Mouse (Mus musculus): Measurements from ENCODE around the gene A030005L19Rik. TPM values are rescaled to one million over a fixed set of nuclear protein-coding genes. Genes with fewer than 3 reads are reported as not detected.

The A030005L19Rik gene
- total RNA-seq, 2 experiments from 2014 or later = 0.58 to 1.1 TPM

Other genes with a start within 250 kb of the A030005L19Rik start
- 100 to 1,000 TPM; 272 to 287 TPM for gene Mff, start 188.4 kb upstream of the A030005L19Rik start, total RNA-seq (2021)
- not detected for gene Tm4sf20, start 144.9 kb upstream of the A030005L19Rik start, total RNA-seq (2021)
- gene Gm47791, start 142.1 kb upstream of the A030005L19Rik start, total RNA-seq (2021) = not detected
- 10 to 100 TPM; 80.2 to 85.8 TPM for gene Agfg1, start 73.8 kb upstream of the A030005L19Rik start, total RNA-seq (2021)
- not detected for gene A030014E15Rik, start 11.6 kb downstream of the A030005L19Rik start, total RNA-seq (2021)
- not detected for gene Gm6217, start 18.1 kb downstream of the A030005L19Rik start, total RNA-seq (2021)
- gene A030003K21Rik, start 30.1 kb downstream of the A030005L19Rik start, total RNA-seq (2021) = not detected
- not detected for gene Gm7544, start 42.7 kb downstream of the A030005L19Rik start, total RNA-seq (2021)
- gene Gm47955, start 47.0 kb downstream of the A030005L19Rik start, total RNA-seq (2021) = not detected
- not detected for gene Gm47959, start 87.2 kb downstream of the A030005L19Rik start, total RNA-seq (2021)
- gene Slc19a3, start 125.1 kb downstream of the A030005L19Rik start, total RNA-seq (2021) = 1 to 10 TPM; 1.2 to 2.0 TPM
- gene Krtap28-10, start 129.2 kb downstream of the A030005L19Rik start, total RNA-seq (2021) = not detected
- not detected for gene Gm47969, start 131.6 kb downstream of the A030005L19Rik start, total RNA-seq (2021)
- gene A030005K14Rik, start 146.1 kb downstream of the A030005L19Rik start, total RNA-seq (2021) = not detected
- gene Krtap28-13, start 147.6 kb downstream of the A030005L19Rik start, total RNA-seq (2021) = not detected
- gene Ccl20, start 203.4 kb downstream of the A030005L19Rik start, total RNA-seq (2021) = not detected
- 1 to 10 TPM; 1.2 to 2.2 TPM for gene Daw1, start 246.4 kb downstream of the A030005L19Rik start, total RNA-seq (2021)